Mouse (Mus musculus) MEL (cell line): ENCODE data around the gene Hist1h3a. TPM values are rescaled to one million over a fixed set of nuclear protein-coding genes. Genes with fewer than 3 reads are reported as not detected.
"Not testable (repeated sequence)": the region's sequence is repeated elsewhere in the genome, so short reads cannot be mapped to it uniquely, and the experiment has no call there.

ENCODE experiments used
- DNase-seq: peaks from one replicate; pipeline ENCODE4 v3.0.0; 2011; ENCODE audit warnings: low read depth, low spot score
- H3K27ac ChIP-seq: 2 replicates; pipeline ENCODE4 v1.5.1; 2012; ENCODE audit warnings: low read depth, mild to moderate bottlenecking, control low read depth, low read length, moderate library complexity; ENCODE audit not compliant: control insufficient read depth
- H3K27me3 ChIP-seq, 2 experiments: fragments of 150-350 bp in 1 of 2; sonication (generic) in 1 of 2; 2 replicates each; pipeline ENCODE4 v1.6.1; 2012; ENCODE audit warnings: low read length in 2 of 2, mild to moderate bottlenecking in 2 of 2, improper control_type of control experiment in 1 of 2, moderate library complexity in 1 of 2; ENCODE audit not compliant: insufficient read depth in 2 of 2, control insufficient read depth in 1 of 2
- H3K36me3 ChIP-seq, 2 experiments: 2 replicates each; pipeline ENCODE4 v1.6.1; 2012 to 2014; ENCODE audit warnings: low read length in 2 of 2, improper control_type of control experiment in 1 of 2, inconsistent platforms in 1 of 2, mild to moderate bottlenecking in 1 of 2; ENCODE audit not compliant: insufficient read depth in 2 of 2, control insufficient read depth in 1 of 2
- H3K4me1 ChIP-seq, 2 experiments: fragments of 150-350 bp in 1 of 2; sonication (generic) in 1 of 2; 2 replicates each; pipeline ENCODE4 v1.6.1; 2012; ENCODE audit warnings: low read length in 2 of 2, improper control_type of control experiment in 1 of 2, mild to moderate bottlenecking in 1 of 2; ENCODE audit not compliant: insufficient read depth in 2 of 2, control insufficient read depth in 1 of 2
- H3K4me3 ChIP-seq, 2 experiments: fragments of 150-350 bp in 1 of 2; sonication (generic) in 1 of 2; 2 replicates each; pipeline ENCODE4 v1.5.1; 2012; ENCODE audit warnings: low read depth in 2 of 2, low read length in 2 of 2, mild to moderate bottlenecking in 2 of 2, moderate library complexity in 2 of 2, control low read depth in 1 of 2, improper control_type of control experiment in 1 of 2; ENCODE audit not compliant: control insufficient read depth in 1 of 2, insufficient read depth in 1 of 2
- H3K79me2 ChIP-seq: 2 replicates; pipeline ENCODE4 v1.6.1; 2012; ENCODE audit warnings: mild to moderate bottlenecking, low read length, moderate library complexity; ENCODE audit not compliant: control insufficient read depth, poor library complexity, insufficient read depth
- H3K9ac ChIP-seq: 2 replicates; pipeline ENCODE4 v1.6.1; 2012; ENCODE audit warnings: low read depth, mild to moderate bottlenecking, control low read depth, low read length, moderate library complexity; ENCODE audit not compliant: control insufficient read depth, poor library complexity, severe bottlenecking
- H3K9me3 ChIP-seq: fragments of 150-350 bp; sonication (generic); replicated peaks from 2 replicates; pipeline ENCODE4 v1.6.1; 2012; ENCODE audit warnings: mild to moderate bottlenecking, low read length, improper control_type of control experiment, moderate library complexity; ENCODE audit not compliant: insufficient read depth
- BHLHE40 ChIP-seq: IDR thresholded peaks from 2 replicates; pipeline ENCODE4 v1.6.1; 2012; ENCODE audit warnings: low read depth, mild to moderate bottlenecking, inconsistent platforms, low read length, improper control_type of control experiment, borderline replicate concordance
- GATA1 ChIP-seq: IDR thresholded peaks from 2 replicates; pipeline ENCODE4 v1.6.1; 2011; ENCODE audit warnings: low read depth, low read length, improper control_type of control experiment
- HCFC1 ChIP-seq: IDR thresholded peaks from 2 replicates; pipeline ENCODE4 v1.6.1; 2012; ENCODE audit warnings: low read depth, mild to moderate bottlenecking, inconsistent platforms, low read length, improper control_type of control experiment, moderate library complexity
- MYC ChIP-seq: IDR thresholded peaks from 2 replicates; pipeline ENCODE4 v1.6.1; 2011; ENCODE audit warnings: low read depth, mild to moderate bottlenecking, low read length, improper control_type of control experiment, moderate library complexity
- TAL1 ChIP-seq: IDR thresholded peaks from 2 replicates; pipeline ENCODE4 v1.6.1; 2012; ENCODE audit warnings: mild to moderate bottlenecking, inconsistent platforms, low read length, moderate library complexity, mixed read lengths
- USF2 ChIP-seq, 2 experiments: IDR thresholded peaks; 2 replicates each; pipeline ENCODE4 v1.6.1; 2011 to 2012; ENCODE audit warnings: improper control_type of control experiment in 2 of 2, low read length in 2 of 2, borderline replicate concordance in 1 of 2, inconsistent platforms in 1 of 2, low read depth in 1 of 2, mild to moderate bottlenecking in 1 of 2; ENCODE audit not compliant: insufficient read depth in 1 of 2
- polyA plus RNA-seq, 2 experiments: library from polyadenylated mRNA; stranded (reverse) in 1 of 2; unstranded in 1 of 2; fragments of >175 nt in 1 of 2; fragments of >200 nt in 1 of 2; gene quantifications; 2 replicates each; pipeline versions ENCODE4 v1.2.1 to v1.2.4; 2012; ENCODE audit warnings: low replicate concordance in 2 of 2, low read depth in 1 of 2; ENCODE audit not compliant: insufficient read length in 2 of 2, insufficient read depth in 1 of 2, missing spikeins in 1 of 2
- total RNA-seq: library from RNA; depleted of rRNA; stranded (reverse); fragments of 300-350 nt; gene quantifications from 2 replicates; pipeline ENCODE4 v1.2.3, GENCODE M21; 2012

Hist1h3a gene
- total and polyA plus RNA-seq, 3 experiments = 6.5 to 1,097 TPM; not detected in 1

DNA sequence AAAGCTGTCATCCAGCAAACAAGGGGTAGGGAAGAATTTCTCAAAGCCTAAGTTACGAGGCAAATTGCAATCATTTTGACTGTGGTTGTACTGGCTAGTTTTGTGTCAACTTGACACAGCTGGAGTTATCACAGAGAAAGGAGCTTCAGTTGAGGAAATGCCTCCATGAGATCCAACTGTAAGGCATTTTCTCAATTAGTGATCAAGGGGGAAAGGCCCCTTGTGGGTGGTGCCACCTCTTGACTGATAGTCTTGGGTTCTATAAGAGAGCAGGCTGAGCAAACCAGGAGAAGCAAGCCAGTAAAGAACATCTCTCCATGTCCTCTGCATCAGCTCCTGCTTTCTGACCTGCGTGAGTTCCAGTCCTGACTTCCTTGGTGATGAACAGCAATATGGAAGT lies 7.4 kb upstream of the Hist1h3a start, which contains the start of gene Trim38:
TSS of gene Trim38 (plus strand) at position 301 of the 400 bp plus-strand sequence.
- not testable (repeated sequence) for DNase-seq, H3K79me2 ChIP-seq, H3K27me3 ChIP-seq, H3K9me3 ChIP-seq
- H3K4me3 ChIP-seq = peak within 1 kb of the TSS; percentile 15 to 39
- peak within 1 kb of the TSS; percentile 75 for H3K27ac ChIP-seq
- H3K36me3 ChIP-seq = peaks cover 0 to 17% of the 10 kb centered on the region in 2 experiments; a peak in 2 of 4 replicates
- H3K4me1 ChIP-seq = peaks cover 6 to 13% of the 10 kb centered on the region in 2 experiments
- H3K9ac ChIP-seq = peak within 1 kb of the TSS; percentile 50

DNA sequence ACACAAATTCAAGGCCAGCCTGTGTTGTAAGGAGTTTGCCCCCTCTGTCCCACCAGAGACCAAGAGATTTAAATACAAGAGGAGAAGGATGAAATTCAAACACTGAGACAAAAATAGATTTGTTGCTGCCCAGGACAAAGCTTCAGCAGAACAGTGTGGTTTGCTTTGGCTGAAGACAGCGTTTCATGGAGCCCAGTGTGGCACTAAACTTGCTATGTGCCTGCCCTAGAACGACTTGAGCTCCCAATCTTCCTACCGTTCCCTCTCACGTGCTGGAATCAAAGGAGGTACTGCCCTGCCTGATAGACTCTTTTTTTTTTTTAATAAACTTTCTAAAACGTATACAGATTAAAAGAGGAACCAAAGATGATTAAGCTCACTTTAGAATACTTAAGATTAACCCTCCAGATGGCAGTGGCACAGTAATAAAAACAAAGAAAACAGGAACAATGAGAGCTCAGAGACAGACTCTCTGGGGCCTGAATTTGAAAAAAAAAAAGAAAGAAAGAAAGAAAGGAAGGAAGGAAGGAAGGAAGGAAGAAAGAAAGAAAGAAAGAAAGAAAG lies 6.7 kb upstream of the Hist1h3a start:
- no peaks in the 10 kb centered on the region; the same call in 1 of the 2 replicates for H3K79me2 ChIP-seq
- no peaks in the 10 kb centered on the region for H3K9me3 ChIP-seq
- DNase-seq = peak; percentile 73
- H3K4me3 ChIP-seq = peak overlapping the region in 1 of 2 experiments; percentile 15; a peak in 2 of 4 replicates
- H3K27ac ChIP-seq = peak overlapping the region; percentile 75
- peaks cover 0 to 22% of the 10 kb centered on the region in 2 experiments; a peak in 2 of 4 replicates for H3K36me3 ChIP-seq
- H3K9ac ChIP-seq = peak overlapping the region; percentile 50
- H3K27me3 ChIP-seq = no peaks in the 10 kb centered on the region
- no peak for TF ChIP-seq MYC
- TF ChIP-seq BHLHE40 = no peak
- peak; percentile 30; the same call in 1 of the 2 replicates for TF ChIP-seq GATA1
- H3K4me1 ChIP-seq = peaks cover 6 to 18% of the 10 kb centered on the region in 2 experiments

DNA sequence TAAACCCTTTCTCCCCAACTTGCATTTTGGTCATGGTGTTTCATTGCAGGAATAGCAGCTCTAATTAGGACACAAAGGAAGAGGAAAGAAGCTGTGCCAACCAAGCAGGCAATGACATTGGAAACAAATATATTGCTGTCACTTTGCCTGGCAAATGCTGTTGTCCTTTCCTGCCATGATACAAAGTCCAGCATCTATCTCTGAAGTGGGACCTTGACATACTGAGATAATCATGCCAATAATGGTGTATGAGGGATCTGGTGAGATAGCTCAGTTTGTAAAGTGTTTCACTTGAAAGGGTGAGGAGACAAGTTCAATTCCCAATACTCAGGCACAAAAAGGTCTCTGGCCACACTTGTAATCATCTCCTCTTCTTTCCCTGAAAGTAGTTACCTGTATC lies 4.6 kb upstream of the Hist1h3a start:
- TF ChIP-seq HCFC1 = no peak
- Histone ChIP-seq H3K9ac (no peak overlapping the region), H3K79me2 (no peaks in the 10 kb centered on the region; the same call in 1 of the 2 replicates), H3K4me1 (peaks cover 6 to 18% of the 10 kb centered on the region in 2 experiments), H3K4me3 (no peak overlapping the region), H3K27me3 (no peaks in the 10 kb centered on the region), H3K36me3 (peaks cover 0 to 27% of the 10 kb centered on the region in 2 experiments; a peak in 2 of 4 replicates), H3K9me3 (no peaks in the 10 kb centered on the region), H3K27ac (no peak overlapping the region)
- DNase-seq = no peak

DNA sequence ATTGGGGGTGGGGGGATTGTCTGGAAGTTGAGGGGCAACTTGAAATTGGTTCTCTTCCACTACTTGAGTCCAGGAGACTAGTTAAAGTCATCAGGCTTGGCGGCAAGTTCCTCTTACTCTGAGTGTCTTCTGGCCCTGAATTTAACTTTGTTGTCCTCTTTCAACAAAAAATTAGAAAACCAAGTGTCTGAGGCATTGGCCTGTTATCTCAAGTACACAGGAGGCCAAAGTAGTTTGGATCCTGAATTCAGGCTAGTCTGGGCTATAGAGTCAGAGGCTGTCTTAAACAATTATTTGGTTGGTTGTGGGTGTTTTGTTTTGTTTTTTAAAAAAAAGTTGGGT lies 3.0 kb upstream of the Hist1h3a start:
- Histone ChIP-seq H3K27ac (peak overlapping the region; percentile 93), H3K4me1 (peaks cover 6 to 18% of the 10 kb centered on the region in 2 experiments), H3K79me2 (no peaks in the 10 kb centered on the region; the same call in 1 of the 2 replicates)
- DNase-seq = peak; percentile 85
- no peak for TF ChIP-seq USF2 (IDR thresholded peaks at IDR 0.05; ENCODE audit: borderline replicate concordance in 1 of 2, insufficient read depth in 1 of 2, low read depth in 1 of 2, low read length in 2 of 2)
- peak; percentile 75 for TF ChIP-seq TAL1
- TF ChIP-seq, all 39 proteins: peak for 1
- no peaks in the 10 kb centered on the region for H3K27me3 ChIP-seq
- no peaks in the 10 kb centered on the region for H3K9me3 ChIP-seq
- H3K4me3 ChIP-seq = peak overlapping the region in 1 of 2 experiments; percentile 41; a peak in 2 of 4 replicates
- peak overlapping the region; percentile 85 for H3K9ac ChIP-seq
- peaks cover 0 to 27% of the 10 kb centered on the region in 2 experiments; a peak in 2 of 4 replicates for H3K36me3 ChIP-seq
